Mouse (Mus musculus): ENCODE results near the gene Pltp. TPM values are rescaled to one million over a fixed set of nuclear protein-coding genes. Genes with fewer than 3 reads are reported as not detected.

Gene Pltp
- total and polyA plus RNA-seq, 3 experiments: 0.85 to 5.5 (median 0.94) TPM

- no peak overlapping the region for H3K9ac ChIP-seq (ENCODE audit: insufficient read depth, low read depth)
- H3K79me2 ChIP-seq (replicated peaks; ENCODE audit: control insufficient read depth, extremely low read depth, insufficient read depth, poor library complexity, severe bottlenecking): no peaks in the 10 kb centered on the region
- no peak for TF ChIP-seq RCOR1 (conservative IDR thresholded peaks at IDR 0.05; ENCODE audit: low read depth, low read length)
- no peak for TF ChIP-seq UBTF (IDR thresholded peaks at IDR 0.05; ENCODE audit: low read depth, low read length)
- TF ChIP-seq EP300 (IDR thresholded peaks at IDR 0.05; ENCODE audit: low read length): no peak
- no peak for TF ChIP-seq SMC3 (IDR thresholded peaks at IDR 0.05; ENCODE audit: low read depth, low read length)
- no peak for TF ChIP-seq CTCF (conservative IDR thresholded peaks at IDR 0.05 in 1 of 2, IDR thresholded peaks at IDR 0.05 in 1 of 2; ENCODE audit: low read depth in 2 of 2, low read length in 2 of 2)
- no peak for TF ChIP-seq SIN3A (IDR thresholded peaks at IDR 0.05; ENCODE audit: low read length)
- no peak for TF ChIP-seq KAT2A (IDR thresholded peaks at IDR 0.05; ENCODE audit: insufficient replicate concordance, low read length)
- no peak for TF ChIP-seq TCF12 (IDR thresholded peaks at IDR 0.05; ENCODE audit: low read depth, low read length)
- DNase-seq (ENCODE audit: extremely low read depth): no peak
- H3K36me3 ChIP-seq (replicated peaks in 1 of 2; ENCODE audit: control insufficient read depth in 1 of 2, insufficient read depth in 1 of 2, low read length in 1 of 2): peaks cover 0 to 4% of the 10 kb centered on the region in 2 experiments
- H3K27me3 ChIP-seq (replicated peaks): no peaks in the 10 kb centered on the region
- H3K27ac ChIP-seq (ENCODE audit: insufficient read depth, low read depth): no peak overlapping the region
- H3K4me3 ChIP-seq (replicated peaks in 1 of 3; ENCODE audit: low read depth in 2 of 3, low read length in 2 of 3, poor library complexity in 1 of 3): no peak overlapping the region
- in situ Hi-C loops (cut with MboI; ENCODE audit: low pct_ligation_motif_present, low pct_unique_long_range_greater_than_20kb, low sequenced_read_pairs) (no loop called here), dilution Hi-C loops (cut with MboI; ENCODE audit: extremely low pct_ligation_motif_present, extremely low pct_unique_long_range_greater_than_20kb, low sequenced_read_pairs) (no loop called here)
- H3K9me3 ChIP-seq (replicated peaks; ENCODE audit: low read length): peaks cover 11% of the 10 kb centered on the region
- H3K4me1 ChIP-seq (ENCODE audit: control insufficient read depth in 1 of 2, insufficient read depth in 2 of 2): peaks cover 0 to 5% of the 10 kb centered on the region in 2 experiments; a peak in 2 of 4 replicates
- no peak overlapping the region for H3K4me2 ChIP-seq (ENCODE audit: insufficient read depth, low read depth, poor library complexity, severe bottlenecking)
Observed at GRCm38 (mm10) chr2:164874239-164874769, 16.8 kb upstream of the Pltp start.

DNA sequence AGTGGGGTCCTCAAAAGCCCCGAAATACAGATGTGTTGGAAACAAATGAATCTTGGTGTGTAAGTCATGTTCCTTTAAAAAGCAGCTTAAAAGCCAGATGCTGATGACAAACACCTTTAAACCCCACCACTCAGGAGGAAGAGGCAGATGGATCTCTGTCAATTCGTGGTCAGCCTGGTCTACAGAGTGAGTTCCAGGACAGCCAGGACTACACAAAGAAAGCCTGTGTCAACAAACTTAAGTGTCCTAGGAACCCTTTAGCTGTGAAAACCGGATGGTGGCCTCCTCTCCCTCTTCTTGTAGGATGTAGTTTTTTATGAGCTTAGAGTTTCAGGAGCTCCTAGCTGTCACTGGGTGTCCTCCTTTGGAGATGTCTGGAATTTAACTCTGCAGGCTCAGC, 16.1 kb upstream of the Pltp start:
- Histone ChIP-seq H3K9me3 (replicated peaks; ENCODE audit: low read length) (peaks cover 16% of the 10 kb centered on the region), H3K9ac (ENCODE audit: insufficient read depth, low read depth) (no peak overlapping the region), H3K36me3 (replicated peaks in 1 of 2; ENCODE audit: control insufficient read depth in 1 of 2, insufficient read depth in 1 of 2, low read length in 1 of 2) (peaks cover 0 to 4% of the 10 kb centered on the region in 2 experiments), H3K4me2 (ENCODE audit: insufficient read depth, low read depth, poor library complexity, severe bottlenecking) (no peak overlapping the region), H3K27me3 (replicated peaks) (no peaks in the 10 kb centered on the region), H3K4me1 (ENCODE audit: control insufficient read depth in 1 of 2, insufficient read depth in 2 of 2) (peaks cover 0 to 9% of the 10 kb centered on the region in 2 experiments; a peak in 2 of 4 replicates), H3K27ac (ENCODE audit: insufficient read depth, low read depth) (no peak overlapping the region), H3K4me3 (replicated peaks in 1 of 3; ENCODE audit: low read depth in 2 of 3, low read length in 2 of 3, poor library complexity in 1 of 3) (no peak overlapping the region), H3K79me2 (replicated peaks; ENCODE audit: control insufficient read depth, extremely low read depth, insufficient read depth, poor library complexity, severe bottlenecking) (no peaks in the 10 kb centered on the region)
- in situ Hi-C loops (cut with MboI; ENCODE audit: low pct_ligation_motif_present, low pct_unique_long_range_greater_than_20kb, low sequenced_read_pairs): no loop called here
- TF ChIP-seq POLR2AphosphoS2 (IDR thresholded peaks at IDR 0.05; ENCODE audit: low read depth, low read length) (no peak), NELFE (IDR thresholded peaks at IDR 0.05; ENCODE audit: low read depth, low read length) (no peak), CHD1 (IDR thresholded peaks at IDR 0.05; ENCODE audit: low read depth, low read length) (no peak), KAT2A (IDR thresholded peaks at IDR 0.05; ENCODE audit: insufficient replicate concordance, low read length) (no peak)
- no peak for DNase-seq (ENCODE audit: extremely low read depth)
- dilution Hi-C loops (cut with MboI; ENCODE audit: extremely low pct_ligation_motif_present, extremely low pct_unique_long_range_greater_than_20kb, low sequenced_read_pairs): no loop called here

DNA sequence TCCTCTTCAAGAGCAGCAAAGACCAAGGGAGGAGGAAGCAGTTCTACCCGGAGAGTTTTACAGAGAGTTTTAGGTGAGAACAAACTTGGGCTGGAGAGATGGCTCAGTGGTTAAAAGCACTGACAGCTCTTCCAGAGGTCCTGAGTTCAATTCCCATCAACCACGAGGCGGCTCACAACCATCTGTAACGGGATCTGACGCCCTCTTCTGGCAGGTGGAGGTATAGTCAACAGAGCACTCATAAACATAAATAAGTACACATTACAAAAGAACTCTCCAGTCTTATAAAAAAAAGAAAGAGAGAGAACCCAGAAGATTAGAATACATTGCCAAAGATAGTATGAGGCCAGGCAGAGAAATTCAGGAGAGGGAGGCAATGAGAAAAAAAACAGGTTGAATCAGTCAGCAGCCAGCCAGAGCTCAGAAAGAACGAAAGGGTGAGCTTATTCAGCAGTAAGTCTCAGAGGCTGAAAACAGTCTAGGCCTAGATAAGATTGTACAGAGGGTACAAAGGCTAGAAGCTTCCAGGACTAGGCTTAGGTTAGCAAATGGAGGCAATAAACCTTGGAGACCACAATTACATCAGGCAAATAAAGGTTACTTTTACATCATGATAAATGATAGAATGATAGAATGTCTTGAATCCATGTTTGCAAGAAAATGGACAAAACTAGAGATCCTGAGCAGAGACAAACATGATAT, 14.2 kb upstream of the Pltp start:
- Histone ChIP-seq H3K9me3 (replicated peaks; ENCODE audit: low read length) (peaks cover 32% of the 10 kb centered on the region), H3K79me2 (replicated peaks; ENCODE audit: control insufficient read depth, extremely low read depth, insufficient read depth, poor library complexity, severe bottlenecking) (no peaks in the 10 kb centered on the region), H3K9ac (ENCODE audit: insufficient read depth, low read depth) (no peak overlapping the region), H3K4me1 (ENCODE audit: control insufficient read depth in 1 of 2, insufficient read depth in 2 of 2) (0 out of 4 replicates have a peak, but pooled peaks cover 0 to 7% of the 10 kb centered on the region in 2 experiments), H3K4me2 (ENCODE audit: insufficient read depth, low read depth, poor library complexity, severe bottlenecking) (no peak overlapping the region), H3K27ac (ENCODE audit: insufficient read depth, low read depth) (no peak overlapping the region), H3K27me3 (replicated peaks) (no peaks in the 10 kb centered on the region), H3K4me3 (replicated peaks in 1 of 3; ENCODE audit: low read depth in 2 of 3, low read length in 2 of 3, poor library complexity in 1 of 3) (no peak overlapping the region), H3K36me3 (replicated peaks in 1 of 2; ENCODE audit: control insufficient read depth in 1 of 2, insufficient read depth in 1 of 2, low read length in 1 of 2) (no peaks in the 10 kb centered on the region)
- in situ Hi-C loops (cut with MboI; ENCODE audit: low pct_ligation_motif_present, low pct_unique_long_range_greater_than_20kb, low sequenced_read_pairs): no loop called here
- dilution Hi-C loops (cut with MboI; ENCODE audit: extremely low pct_ligation_motif_present, extremely low pct_unique_long_range_greater_than_20kb, low sequenced_read_pairs): no loop called here
- no peak for DNase-seq (ENCODE audit: extremely low read depth)
- TF ChIP-seq SIN3A (IDR thresholded peaks at IDR 0.05; ENCODE audit: low read length) (no peak), NRF1 (IDR thresholded peaks at IDR 0.05; ENCODE audit: low read depth, low read length) (no peak), JUN (IDR thresholded peaks at IDR 0.05; ENCODE audit: insufficient read depth, low read depth, low read length) (no peak), ELF1 (IDR thresholded peaks at IDR 0.05; ENCODE audit: low read depth, low read length) (no peak), TBP (conservative IDR thresholded peaks at IDR 0.05; ENCODE audit: low read depth, low read length) (no peak), POLR2A (IDR thresholded peaks at IDR 0.05; ENCODE audit: low read depth, low read length) (no peak), MEF2A (IDR thresholded peaks at IDR 0.05; ENCODE audit: borderline replicate concordance, low read depth, low read length) (no peak), CTCF (conservative IDR thresholded peaks at IDR 0.05 in 1 of 2, IDR thresholded peaks at IDR 0.05 in 1 of 2; ENCODE audit: low read depth in 2 of 2, low read length in 2 of 2) (no peak), SMC3 (IDR thresholded peaks at IDR 0.05; ENCODE audit: low read depth, low read length) (no peak), RAD21 (IDR thresholded peaks at IDR 0.05; ENCODE audit: low read depth, low read length) (no peak), PAX5 (IDR thresholded peaks at IDR 0.05; ENCODE audit: low read length) (no peak), ZMIZ1 (IDR thresholded peaks at IDR 0.05; ENCODE audit: low read depth, low read length) (no peak), E2F4 (IDR thresholded peaks at IDR 0.05; ENCODE audit: insufficient replicate concordance, low read depth, low read length) (no peak), MXI1 (IDR thresholded peaks at IDR 0.05; ENCODE audit: low read depth, low read length) (no peak), USF1 (IDR thresholded peaks at IDR 0.05; ENCODE audit: low read depth, low read length) (no peak), MAX (IDR thresholded peaks at IDR 0.05; ENCODE audit: low read length) (no peak), POLR2AphosphoS2 (IDR thresholded peaks at IDR 0.05; ENCODE audit: low read depth, low read length) (no peak), KAT2A (IDR thresholded peaks at IDR 0.05; ENCODE audit: insufficient replicate concordance, low read length) (no peak)
